Mouse (Mus musculus) megakaryocyte, embryonic 14.5 days (primary cell): ENCODE data around the gene Unc5b.

Experiments
- FLI1 ChIP-seq: IDR thresholded peaks from 2 replicates; pipeline ENCODE4 v1.6.1; 2012; ENCODE audit warnings: low read length, inconsistent platforms, mixed read lengths
- GATA1 ChIP-seq: IDR thresholded peaks from 3 replicates; pipeline ENCODE4 v1.6.1; 2012; ENCODE audit warnings: mixed read lengths, low read length, inconsistent platforms, borderline replicate concordance

DNA sequence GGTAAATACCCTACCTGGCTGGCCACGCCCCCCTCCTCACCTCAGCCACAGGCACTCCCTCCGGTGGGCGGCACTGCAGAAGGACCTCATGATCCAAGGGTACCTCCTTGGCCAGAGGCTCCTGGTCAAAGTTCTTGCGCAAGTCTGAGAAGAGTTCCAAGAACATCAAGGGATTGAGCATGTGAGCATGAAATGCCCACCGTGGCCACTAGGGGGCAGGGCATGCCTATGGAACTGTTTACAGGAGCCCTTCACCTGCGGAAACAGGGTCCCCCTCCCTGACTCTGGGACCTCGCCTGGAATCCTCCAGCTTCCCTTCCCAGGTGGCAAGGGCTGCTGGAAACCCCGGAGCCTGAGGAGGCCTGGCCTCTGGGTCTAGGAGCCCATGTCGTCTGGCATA, 51.8 kb downstream of the Unc5b start:
- TF ChIP-seq GATA1 (no peak), FLI1 (no peak)
